Mouse (Mus musculus): ENCODE measurements around the gene Ints3.
A peak's percentile ranks its signal among the peaks of the same experiment; 100 is the strongest.

The Ints3 gene

DNA sequence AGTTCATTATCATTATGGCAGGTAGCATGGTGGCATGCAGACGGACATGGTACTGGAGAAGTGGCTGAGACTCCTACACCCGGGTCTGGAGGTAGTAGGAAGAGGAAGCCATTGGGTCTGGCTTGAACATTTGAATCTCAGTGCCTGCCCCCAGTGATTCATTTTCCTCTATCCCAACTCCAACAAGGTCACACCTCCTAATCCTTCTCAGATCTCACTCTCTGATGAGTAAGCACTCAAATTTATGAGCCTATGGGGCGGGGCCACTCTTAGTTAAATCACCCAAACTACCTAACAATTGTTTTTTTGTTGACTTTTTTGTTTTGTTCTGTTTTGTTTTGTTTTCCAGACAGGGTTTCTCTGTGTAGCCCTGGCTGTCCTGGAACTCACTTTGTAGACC lies 10.6 kb upstream of the Ints3 start:
- DNase-seq: no peak

DNA sequence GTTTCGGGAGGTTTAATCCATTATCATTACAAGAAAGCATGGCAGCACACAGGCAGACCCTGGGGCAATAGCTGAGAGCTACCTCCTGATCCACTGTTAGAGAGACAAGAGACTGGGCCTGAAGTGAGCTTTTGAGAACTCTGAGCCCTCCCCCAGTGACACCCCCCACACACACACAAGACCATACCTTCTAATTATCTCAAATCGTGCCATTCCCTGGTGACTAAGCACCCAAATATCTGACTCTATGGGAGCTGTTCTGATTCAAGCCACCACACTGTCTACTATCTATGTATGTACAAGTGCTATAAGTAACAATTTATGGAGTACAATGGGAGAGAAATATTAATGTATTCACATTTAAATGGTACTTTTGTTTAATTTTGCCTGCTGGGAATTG lies 7.3 kb upstream of the Ints3 start:
- no peak for DNase-seq

DNA sequence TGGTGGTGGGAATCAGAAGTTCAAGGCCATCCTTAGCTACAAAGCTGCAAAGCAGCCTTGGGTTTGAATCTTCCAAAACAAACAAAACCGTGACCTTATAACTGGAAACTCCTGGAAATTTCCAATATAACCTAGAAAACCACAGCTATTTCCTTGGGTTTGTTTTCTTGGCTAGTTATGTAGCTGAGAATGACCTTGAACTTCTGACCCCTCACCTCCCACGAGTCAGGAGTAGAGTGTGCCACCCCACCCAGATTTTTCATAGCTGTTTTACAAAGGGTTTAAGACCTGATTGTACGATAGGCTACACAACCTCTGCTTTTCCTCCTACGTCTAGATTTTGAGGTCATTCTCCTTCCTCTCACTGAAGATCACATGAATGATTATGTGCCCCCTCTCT lies 3.7 kb upstream of the Ints3 start:
- DNase-seq: no peak

DNA sequence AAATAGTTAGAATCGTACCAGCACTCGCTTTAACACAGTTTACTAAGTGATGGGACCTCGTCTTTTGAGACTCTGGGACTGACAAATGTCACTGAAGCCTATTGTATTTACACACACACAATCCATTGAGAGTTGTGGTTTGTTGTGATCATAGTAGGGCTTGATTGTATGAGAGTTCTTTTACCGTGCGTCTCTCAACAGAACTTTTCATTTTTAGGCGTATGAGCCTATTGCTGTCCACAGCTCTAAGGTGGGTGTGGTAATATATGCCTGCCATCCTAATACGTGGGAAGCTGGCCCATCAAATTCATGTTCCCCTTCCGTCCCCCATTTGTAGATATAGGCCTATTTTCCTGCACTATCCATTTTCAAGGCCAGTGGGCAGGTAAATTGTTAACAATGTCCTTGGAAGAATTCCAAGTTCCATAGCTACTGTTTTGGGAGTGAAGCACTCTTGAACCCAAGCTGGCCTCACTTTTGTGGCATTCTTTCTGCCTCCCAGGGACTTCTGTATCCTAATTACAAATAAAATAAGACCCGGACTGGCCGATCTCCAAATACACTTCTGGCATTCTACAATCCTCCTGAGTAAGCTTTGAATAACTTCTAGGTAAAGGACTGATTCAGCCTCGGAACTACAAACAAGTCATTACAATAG lies 780 bp upstream of the Ints3 start:
- no peak for DNase-seq

DNA sequence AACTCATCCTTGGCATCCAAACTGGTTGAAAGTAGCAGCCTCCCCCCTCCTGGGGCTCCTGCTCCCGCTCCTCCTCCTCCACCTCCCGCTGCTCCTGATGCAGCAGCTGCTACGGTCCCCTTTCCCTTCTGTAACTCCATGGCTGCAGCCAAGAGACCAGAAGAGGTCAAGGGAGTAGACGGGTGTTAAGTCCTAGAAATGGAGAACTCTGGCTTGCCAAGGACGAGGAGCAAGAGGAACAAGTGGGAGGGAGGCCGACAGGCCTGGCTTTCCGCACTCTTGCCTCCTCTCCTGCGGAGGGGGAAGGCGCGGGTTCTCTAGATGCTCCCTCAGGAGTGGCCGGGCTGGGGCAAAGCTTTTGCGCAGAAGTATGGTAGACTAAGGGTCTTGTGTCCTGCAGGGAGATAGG lies 607 bp downstream of the Ints3 start:
- peak; percentile 66 for DNase-seq

DNA sequence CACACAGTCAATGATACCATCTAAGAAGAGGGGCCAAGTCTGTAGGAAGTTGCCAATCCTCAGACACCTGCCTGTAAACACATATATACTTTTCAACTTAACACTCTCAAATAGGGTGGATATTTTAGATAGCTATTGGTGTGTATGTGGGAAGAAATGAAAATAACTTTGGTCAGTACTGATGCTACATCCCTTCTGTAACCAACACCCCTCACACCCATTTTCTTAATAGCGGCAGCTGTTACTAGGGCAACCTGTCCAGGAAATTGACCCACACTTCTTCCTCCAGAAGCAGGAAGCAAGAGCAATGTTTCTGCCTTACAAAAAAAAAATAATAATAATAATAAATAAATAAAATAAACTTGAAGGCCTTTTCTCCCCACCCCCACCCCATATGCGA lies 1.1 kb downstream of the Ints3 start:
- no peak for DNase-seq

DNA sequence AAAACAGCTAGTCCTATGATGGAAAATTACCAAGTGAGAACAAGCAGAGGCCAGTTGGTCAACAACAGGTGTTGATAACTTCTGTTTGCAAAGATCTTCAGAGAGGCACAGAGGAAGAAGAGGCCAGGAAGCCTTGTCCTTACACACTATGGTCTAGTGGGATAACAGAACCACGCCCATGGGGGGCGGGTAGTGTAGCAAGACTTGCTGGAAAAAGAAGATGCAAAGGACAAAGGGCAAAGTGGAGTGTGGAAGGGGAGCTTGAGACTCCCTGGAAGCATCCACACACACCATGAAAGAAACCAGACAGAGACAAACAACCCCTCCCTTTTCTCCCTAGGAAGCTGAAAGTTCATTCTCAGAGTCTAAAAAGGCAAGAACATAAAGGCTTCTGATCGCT lies 3.8 kb downstream of the Ints3 start:
- no peak for DNase-seq

DNA sequence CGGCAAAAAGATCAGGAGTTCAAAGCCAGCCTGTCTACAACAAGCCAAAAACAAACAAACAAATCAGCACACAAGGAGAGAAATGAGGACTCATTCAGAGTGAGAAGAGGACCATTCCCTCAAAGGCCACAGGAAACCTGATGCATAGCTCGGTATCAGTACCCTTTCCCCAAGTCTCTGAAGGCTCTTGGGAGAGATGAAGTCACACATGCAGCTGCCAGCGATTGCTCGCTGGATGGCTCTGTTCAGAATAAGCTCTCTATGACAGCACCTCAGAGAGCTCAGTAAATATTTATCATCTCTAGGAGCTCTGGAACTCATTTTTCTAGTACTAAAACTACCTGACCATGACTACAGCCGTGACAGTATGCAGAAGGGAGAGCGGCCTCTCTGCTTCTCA lies 5.2 kb downstream of the Ints3 start:
- DNase-seq: no peak

DNA sequence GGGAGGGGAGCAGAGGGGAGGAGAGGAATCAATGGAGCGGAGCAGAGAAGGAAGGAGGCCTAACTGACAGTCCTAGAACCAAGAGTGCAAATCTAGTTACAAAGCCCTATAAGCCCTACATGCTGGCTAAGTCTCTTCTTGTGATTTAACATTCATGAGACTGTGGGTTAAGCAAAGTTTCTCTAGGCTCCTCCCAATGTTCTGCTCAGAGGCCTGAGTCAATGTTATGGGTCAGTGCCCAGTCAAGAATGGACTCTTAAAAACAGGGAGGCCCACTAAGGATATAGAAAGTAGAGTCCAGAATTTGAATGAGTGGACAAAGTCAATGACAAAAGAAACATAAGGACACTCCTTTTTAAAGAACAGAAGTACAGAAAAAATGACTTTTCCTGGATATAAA lies 5.8 kb downstream of the Ints3 start:
- no peak for DNase-seq

DNA sequence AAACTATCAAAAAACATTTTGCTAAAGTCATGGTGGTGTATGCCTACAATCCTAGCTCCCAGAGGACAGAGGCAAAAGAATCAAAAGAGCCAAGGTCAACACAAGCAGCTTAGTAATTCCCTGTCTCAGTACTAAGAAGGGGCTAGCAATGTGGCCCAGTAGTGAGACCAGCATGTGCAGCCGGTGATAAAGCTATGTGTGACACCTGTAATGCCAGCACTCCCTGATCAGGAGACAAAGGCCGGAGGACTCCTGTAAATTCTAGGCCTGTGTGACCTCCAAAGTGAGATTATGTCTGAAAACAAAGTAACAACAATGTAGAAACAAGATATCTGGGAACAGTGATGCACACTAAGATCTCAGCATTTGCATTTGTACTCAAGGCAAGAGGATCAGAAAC lies 7.9 kb downstream of the Ints3 start:
- DNase-seq: no peak

DNA sequence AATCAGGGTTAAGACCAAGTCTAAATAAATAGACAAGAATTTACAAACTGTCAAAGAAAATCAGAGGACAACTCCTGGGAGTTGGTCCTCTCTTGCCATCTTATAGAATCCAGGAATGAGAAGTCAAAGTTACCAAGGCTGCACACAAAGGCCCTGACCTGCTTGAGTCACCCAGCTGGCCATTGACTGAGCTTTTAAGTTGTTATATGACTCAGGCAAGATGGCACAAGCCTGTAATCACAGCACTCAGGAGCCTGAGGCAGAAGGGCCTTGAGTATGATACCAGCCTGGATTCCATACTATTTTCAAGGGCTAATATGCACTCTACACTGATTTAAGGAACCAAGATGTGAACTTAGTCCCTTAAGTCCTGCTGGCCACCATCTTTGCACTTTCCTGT lies 9.9 kb downstream of the Ints3 start:
- DNase-seq: no peak

DNA sequence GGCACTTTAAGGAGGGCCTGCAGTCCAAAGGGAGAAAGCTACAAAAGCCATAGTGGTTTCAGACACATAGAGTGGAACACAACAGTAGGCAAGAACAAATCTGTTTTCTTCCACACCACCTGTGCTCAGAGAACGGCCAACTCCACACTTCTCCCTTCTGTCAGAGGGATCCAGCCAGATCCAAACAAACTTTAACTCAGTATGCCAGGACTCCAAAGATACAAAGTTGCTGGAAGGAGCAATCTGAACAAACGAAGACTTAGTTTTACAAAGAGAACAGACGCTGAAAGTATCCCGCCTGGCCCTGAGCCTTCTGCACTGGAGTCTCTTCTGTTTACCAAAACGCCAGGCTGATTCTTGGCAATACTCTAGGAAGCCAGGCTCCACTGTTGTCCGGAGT lies 12.7 kb downstream of the Ints3 start:
- DNase-seq: no peak

DNA sequence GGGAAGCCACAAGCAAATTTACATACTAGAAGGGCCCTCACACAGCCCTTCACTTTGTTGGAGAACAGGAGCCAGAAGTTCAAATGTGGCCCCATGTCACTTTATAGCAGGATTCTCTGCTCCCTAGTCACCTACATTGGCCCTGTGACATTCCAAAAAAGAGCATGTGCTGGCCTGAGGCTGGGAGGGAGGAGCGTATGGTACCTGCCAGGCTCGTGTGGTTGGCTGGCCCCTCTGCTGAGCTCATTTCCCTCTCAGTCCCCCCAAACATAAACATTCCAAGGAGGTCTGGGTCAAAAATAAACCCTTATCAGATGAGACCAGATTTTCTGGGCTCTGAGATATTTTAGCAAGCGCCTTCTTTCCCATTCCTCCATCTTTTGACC lies 20.4 kb downstream of the Ints3 start:
- DNase-seq: no peak

DNA sequence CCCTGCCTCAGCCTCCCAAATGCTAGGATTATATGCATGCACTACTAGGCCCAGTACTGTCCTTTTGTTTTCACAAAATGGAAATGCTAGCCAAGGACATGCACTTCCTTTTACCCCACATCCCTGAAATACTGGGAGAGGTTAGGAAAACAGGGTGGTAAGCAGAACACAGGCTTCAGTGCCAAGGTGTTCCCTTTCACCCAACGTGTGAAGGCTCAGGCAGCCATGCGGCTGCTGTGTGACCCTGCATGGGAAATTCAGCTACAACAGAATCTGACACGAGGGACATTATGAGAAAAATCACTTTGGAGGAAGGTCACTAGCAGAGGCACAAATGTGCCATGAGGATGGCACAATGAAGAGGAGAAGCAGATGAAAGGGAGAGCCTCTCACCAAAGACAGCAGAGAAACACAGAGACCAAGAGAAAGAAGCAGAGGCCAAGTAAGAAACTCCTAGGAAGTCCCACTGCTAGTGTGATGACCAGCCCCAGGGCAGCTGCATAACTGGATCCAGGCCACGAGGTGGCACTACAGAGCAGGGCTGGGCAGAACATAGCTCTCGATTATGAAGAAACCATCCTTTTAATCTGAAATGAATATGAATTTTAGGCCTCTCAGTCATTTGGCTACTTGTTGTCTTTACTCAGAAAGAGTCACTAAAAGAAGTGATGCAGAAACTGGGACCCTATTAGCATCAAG lies 21.0 kb downstream of the Ints3 start:
- DNase-seq: peak; percentile 82

DNA sequence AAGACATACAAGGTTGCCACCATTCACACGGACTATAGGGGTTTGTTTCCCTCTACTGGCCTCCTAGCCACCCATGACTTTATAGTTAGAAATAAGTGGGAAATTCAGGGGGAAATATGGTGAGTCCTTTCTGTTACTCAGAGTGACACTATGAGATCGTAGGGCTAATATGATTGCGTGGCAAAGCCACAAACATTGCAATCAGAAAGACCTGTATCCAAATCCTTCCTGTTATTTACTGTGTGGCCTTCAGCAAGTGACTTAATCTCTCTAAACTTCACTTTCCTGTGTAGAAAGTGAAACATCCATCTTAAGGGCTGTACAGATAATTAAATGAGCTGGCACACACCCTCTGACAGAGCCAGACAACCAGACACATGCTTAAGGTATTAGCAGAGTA lies 24.7 kb downstream of the Ints3 start:
- DNase-seq: no peak

DNA sequence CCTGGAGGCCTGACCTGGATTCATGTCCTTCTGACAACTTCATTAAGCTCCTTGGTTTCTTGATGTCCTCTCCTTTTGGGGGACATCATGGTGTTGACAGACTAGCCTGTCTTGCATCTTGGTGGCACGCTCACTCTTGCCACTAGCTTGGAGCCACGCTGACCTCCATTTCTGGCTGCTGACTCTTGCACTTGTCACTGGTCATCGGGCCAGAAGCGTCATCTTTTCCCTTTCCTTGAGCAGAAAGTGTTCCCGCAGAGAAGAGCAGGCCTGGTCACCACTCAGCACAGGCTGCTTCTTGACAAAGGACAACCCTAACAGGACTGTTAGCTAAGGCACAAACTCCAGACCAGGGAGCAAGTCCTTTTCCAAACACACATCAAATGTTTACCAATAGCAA lies 27.0 kb downstream of the Ints3 start:
- no peak for DNase-seq

DNA sequence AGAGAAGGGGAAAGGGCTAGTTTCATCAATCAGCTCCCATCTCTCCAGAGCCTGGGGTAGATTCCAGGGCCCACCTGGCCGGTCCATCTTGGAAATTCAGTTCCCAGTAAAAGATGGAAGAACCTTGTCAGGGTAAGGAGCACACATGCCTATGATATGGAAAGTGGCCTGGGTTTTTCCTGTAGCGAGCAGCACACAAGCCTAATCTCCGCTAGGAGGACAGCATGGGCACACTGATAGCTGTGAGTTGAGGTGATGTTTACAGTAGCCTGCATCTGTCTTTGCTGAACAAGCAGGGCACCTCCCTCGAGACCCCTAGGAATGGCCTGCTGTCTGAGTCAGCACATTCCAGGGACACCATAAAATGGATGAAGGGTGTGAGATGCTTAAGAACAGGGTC lies 28.8 kb downstream of the Ints3 start:
- DNase-seq: no peak

DNA sequence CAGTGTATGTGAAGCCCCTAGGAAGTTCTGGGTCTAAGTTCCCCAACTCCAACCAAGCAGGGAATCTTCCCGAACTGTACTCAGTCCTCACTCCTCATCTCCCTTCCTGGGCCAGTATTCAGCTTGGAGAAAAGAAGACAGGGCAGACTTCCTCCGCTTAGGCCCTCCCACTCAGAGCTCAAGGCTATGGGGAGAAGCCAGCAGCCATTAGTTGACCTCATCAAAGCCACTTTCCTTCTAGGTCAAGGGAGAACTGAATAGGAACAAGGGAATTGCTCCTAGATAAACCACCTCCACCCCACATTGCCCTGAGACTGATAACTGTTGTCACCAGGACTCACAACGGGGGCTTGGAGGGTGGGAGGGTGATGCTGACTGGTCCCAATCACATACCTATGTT lies 29.3 kb downstream of the Ints3 start:
- DNase-seq: no peak

DNA sequence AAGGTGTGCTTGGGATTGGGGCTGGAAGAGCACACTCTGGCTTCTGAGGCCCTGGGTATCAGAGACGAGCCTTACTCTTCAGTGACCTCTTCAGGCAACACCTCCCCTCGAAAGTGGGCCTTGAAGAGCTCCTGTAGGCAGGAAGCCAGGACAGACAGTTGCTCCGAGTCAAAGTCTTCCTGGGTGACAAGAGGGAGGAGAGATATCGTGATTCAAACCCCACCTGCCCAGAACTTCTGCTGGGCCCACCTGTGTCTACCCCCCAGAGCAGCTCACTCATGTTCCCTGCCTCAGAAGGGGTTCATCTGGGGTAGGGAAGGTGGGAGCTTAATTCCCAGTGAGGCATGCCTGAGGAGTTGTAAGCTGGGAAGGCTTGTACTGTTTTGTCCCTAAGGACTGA lies 32.4 kb downstream of the Ints3 start:
- DNase-seq: no peak

DNA sequence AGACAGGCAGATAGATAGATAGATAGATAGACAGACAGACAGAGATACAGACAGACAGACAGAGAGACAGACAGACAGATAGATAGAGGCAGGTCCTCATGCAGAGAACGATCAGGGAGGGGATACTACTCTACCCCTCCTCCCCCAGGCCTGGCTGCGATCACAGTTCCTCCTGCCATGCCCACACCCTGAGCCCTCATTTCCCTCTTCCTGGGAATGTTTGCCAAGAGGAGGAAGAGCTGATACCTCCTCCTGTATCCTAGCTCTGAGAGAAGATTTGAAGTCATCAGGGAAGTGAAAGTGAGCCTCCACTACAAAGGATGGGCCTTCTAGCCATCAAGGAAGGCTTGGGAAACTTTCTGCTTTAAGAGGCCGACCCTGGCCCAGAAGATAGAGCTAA lies 37.8 kb downstream of the Ints3 start:
- no peak for DNase-seq

DNA sequence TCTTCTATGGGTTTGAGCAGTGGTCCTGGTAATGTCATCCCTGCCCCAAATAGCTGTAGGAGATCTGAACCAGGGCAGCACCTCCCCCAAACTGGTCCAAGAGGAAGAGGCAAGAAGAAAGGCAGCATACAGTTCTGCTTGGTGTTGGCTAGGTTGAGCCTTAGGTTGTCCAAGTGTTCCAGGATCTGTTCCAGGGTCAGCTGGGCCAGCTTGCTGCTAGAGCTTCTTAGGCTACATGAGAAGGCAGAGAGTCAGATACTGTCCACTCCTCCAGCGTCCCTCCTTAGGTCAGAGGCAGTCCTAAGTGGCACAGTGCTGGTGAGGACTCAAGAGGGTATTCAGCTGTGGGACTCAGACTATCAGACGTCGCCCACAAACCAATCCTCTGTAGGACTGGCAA lies 40.8 kb downstream of the Ints3 start:
- no peak for DNase-seq

DNA sequence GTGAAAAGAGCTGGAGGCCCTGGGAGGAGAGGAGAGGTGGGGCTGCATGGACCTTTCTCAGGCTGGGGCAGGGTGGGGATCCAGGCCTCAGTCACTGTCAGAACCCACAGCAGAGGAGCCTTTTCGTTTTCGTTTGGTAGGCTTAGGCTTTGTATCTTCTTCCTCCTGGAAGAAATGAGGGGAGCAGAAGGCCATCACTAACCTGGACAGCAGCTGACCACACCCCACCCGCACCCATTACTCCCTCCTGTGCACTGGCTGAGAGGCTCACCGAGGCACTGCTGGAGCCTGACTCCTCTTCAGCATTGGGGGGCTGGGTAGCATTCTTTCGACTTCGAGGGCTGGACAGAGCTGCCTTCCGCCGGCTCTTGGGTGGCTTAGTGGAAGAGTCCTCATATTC lies 41.5 kb downstream of the Ints3 start:
- no peak for DNase-seq

DNA sequence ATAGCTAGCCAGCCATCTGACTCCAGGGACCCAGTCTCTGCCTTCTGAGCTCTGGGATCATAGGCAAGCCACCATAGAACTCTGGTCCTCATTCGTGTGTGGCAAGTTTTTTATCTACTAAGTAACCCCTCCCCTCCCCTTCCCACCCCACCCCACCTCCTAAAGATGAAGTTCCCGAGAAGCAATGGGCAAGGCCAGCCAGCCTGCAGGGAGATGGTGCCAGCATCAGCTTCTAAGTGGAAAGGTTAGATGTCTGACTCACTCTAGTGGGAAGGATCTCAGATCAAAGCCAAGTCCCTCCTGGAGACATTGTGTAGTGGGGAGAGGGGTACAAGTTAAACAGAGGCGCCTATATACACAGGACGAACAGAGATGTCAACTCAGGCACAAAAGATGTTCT lies 42.4 kb downstream of the Ints3 start:
- DNase-seq: no peak

DNA sequence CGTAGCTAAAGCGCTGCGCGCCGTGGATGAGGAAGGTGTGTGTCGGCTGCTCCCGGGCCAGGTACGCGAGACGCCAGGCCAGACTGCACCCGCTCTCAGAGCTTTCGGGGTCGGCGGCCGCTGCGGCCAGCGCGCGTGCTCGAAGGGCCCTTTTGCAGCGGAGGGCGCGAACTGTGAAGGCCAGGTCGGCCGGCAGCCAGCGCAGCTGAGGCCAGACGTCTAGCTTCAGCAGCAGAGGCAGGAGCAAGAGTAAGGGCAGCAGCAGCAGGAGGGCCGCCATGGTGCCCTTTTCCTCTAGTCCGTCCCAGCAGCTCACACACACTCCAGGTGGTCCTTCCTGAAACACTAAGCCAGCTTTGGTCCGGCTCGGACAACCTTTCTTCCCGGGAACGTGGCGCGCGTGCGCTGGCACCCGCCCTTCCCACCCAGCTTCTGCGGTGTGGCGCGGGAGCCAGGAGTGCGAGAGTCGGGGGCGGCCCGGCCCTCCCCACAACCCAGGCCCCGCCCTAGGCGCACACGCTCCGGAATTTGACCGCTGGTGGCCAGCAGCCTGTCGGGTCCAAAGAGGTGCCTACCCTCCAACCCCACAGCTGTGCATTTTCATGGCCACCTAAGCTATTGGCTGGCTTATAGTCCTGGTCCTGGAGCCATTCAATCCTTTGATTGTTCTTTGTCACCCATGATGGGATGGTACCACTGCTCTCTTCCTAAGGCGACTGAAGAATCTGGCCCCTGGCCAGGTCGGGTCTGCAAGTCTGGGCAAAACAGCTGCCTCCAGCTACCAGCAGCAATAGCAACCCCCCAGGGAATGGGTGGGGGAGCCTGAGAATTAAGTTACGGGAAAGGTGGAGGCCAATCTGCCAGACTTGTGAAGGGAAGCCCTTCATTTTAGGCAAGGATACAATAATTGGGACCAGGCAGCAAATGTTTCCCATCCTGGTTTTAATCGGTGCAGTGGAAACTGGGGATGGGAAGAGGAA lies 43.6 kb downstream of the Ints3 start, which contains the start of gene Slc27a3:
Gene Slc27a3 (minus strand): TSS at position 428 of the 980 bp plus-strand sequence.
- DNase-seq: no peak
